Mouse (Mus musculus) hindbrain, embryonic 15.5 days (tissue): Measurements from ENCODE around the gene Kcmf1. TPM values are rescaled to one million over a fixed set of nuclear protein-coding genes. Genes with fewer than 3 reads are reported as not detected.

Experiments
- ATAC-seq: fragments of 200-750 bp; cut with Nextera tagmentation; 2 replicates; pipeline ENCODE4 v1.8.0; 2017; ENCODE audit warnings: low read depth, moderate number of reproducible peaks, moderate TSS enrichment; ENCODE audit not compliant: low FRiP score
- H3K27ac ChIP-seq: fragments of 300-500 bp; sonication (generic); replicated peaks from 2 replicates; pipeline ENCODE4 v1.5.1; 2015; ENCODE audit warnings: mild to moderate bottlenecking, inconsistent platforms
- H3K27me3 ChIP-seq: fragments of 300-500 bp; sonication (generic); 2 replicates; pipeline ENCODE4 v1.6.1; 2015; ENCODE audit warnings: control low read depth, inconsistent platforms
- H3K36me3 ChIP-seq: fragments of 300-500 bp; sonication (generic); 2 replicates; pipeline ENCODE4 v1.6.1; 2015; ENCODE audit warnings: control low read depth, inconsistent platforms
- H3K4me1 ChIP-seq: fragments of 300-500 bp; sonication (generic); replicated peaks from 2 replicates; pipeline ENCODE4 v1.6.1; 2015; ENCODE audit warnings: control low read depth, inconsistent platforms
- H3K4me2 ChIP-seq: fragments of 300-500 bp; sonication (generic); 2 replicates; pipeline ENCODE4 v1.6.1; 2015; ENCODE audit warnings: moderate library complexity, mild to moderate bottlenecking, inconsistent platforms
- H3K4me3 ChIP-seq: fragments of 300-500 bp; sonication (generic); 2 replicates; pipeline ENCODE4 v1.5.1; 2015; ENCODE audit warnings: mild to moderate bottlenecking, inconsistent platforms
- H3K9ac ChIP-seq: fragments of 300-500 bp; sonication (generic); 2 replicates; pipeline ENCODE4 v1.6.1; 2015; ENCODE audit warnings: inconsistent platforms
- H3K9me3 ChIP-seq: fragments of 300-500 bp; sonication (generic); 2 replicates; pipeline ENCODE4 v1.6.1; 2016; ENCODE audit warnings: control low read depth, inconsistent platforms
- WGBS: fragments of 180-500 bp; shearing (Covaris S2); methylation state at CpG from one replicate; pipeline ENCODE4 v1.1.7; 2015; 5-methylcytosine and 5-hydroxymethylcytosine counted together
- polyA plus RNA-seq: library from polyadenylated mRNA; unstranded; fragments of >200 nt; fragmentation: Nextera tagmentation; extraction: Ambion mirVana; gene quantifications from 2 replicates; pipeline ENCODE4 v1.2.1, GENCODE M21; 2015

The Kcmf1 gene
- polyA plus RNA-seq, 1 experiment from 2014 or later = 46.2 TPM

- H3K36me3 ChIP-seq = no peaks in the 10 kb centered on the region
- H3K9ac ChIP-seq = no peak overlapping the region
- no peak overlapping the region for H3K27ac ChIP-seq
- H3K4me1 ChIP-seq = peaks cover 27% of the 10 kb centered on the region
- no peaks in the 10 kb centered on the region for H3K27me3 ChIP-seq
- H3K4me3 ChIP-seq = no peak overlapping the region
- 81% methylated on average over 3 of the region's 3 CpGs for WGBS
- ATAC-seq = no peak
- H3K4me2 ChIP-seq = no peak overlapping the region
- no peaks in the 10 kb centered on the region for H3K9me3 ChIP-seq
These were observed 4.8 kb downstream of the Kcmf1 start for GRCm38 (mm10) chr6:72895000-72895399.

GRCm38 (mm10) chr6:72891238-72891637 lies 8.5 kb downstream of the Kcmf1 start:
- H3K27me3 ChIP-seq = no peaks in the 10 kb centered on the region
- WGBS = 89% methylated on average over 2 of the region's 2 CpGs
- peaks cover 15% of the 10 kb centered on the region; the same call in 1 of the 2 replicates for H3K4me1 ChIP-seq
- H3K9ac ChIP-seq = no peak overlapping the region
- no peaks in the 10 kb centered on the region for H3K36me3 ChIP-seq
- no peak overlapping the region for H3K4me3 ChIP-seq
- ATAC-seq = 0 out of 2 replicates have a peak, but pooled peaks have one; percentile 20
- H3K4me2 ChIP-seq = no peak overlapping the region
- no peaks in the 10 kb centered on the region for H3K9me3 ChIP-seq
- no peak overlapping the region for H3K27ac ChIP-seq

DNA sequence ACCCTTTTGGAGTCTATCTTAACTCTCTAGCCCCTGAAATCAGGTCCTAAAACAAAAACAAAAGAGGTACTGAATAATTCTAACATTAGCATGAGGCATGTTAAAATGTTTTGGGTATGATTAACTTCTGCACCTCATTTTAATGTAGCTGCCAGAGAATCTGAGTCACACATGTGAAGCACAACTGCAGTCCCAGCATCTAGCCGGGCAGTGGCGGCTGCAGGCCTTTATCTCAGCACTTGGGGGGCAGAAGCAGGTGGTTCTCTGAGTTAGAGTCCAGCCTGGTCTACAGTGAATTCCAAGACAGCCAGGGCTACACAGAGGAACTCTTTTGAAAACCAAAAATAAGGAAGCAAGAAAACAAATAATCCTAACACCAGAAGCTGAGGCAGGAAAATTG lies 11.1 kb downstream of the Kcmf1 start:
- 97% methylated on average over 2 of the region's 2 CpGs for WGBS
- Histone ChIP-seq H3K9ac (no peak overlapping the region), H3K4me3 (no peak overlapping the region), H3K27ac (no peak overlapping the region), H3K9me3 (no peaks in the 10 kb centered on the region), H3K36me3 (no peaks in the 10 kb centered on the region), H3K4me1 (0 out of 2 replicates have a peak, but pooled peaks cover 4% of the 10 kb centered on the region), H3K27me3 (no peaks in the 10 kb centered on the region), H3K4me2 (no peak overlapping the region)
- no peak for ATAC-seq

DNA sequence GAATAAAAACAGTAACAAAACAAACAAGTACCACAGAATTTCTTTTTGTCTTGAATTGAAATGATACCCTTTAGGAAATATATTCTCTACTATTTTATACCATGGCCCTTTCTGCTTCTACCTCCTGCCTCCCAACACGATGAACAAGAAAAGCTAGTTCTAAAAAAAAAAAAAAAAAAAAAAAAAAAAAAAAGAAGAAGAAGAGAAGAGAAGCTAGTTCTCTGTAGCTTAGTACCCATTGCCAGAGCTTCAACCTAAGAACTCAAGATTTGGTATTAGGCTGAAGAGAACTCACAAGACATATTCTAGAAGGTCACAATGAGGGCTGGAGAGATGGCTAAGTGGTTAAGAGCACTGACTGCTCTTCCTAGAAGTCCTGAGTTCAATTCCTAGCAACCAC lies 14.5 kb downstream of the Kcmf1 start:
- WGBS = 94% methylated on average over 1 of the region's 1 CpGs
- no peaks in the 10 kb centered on the region for H3K36me3 ChIP-seq
- H3K4me3 ChIP-seq = no peak overlapping the region
- H3K9me3 ChIP-seq = no peaks in the 10 kb centered on the region
- no peak overlapping the region for H3K27ac ChIP-seq
- no peak overlapping the region for H3K4me2 ChIP-seq
- ATAC-seq = no peak
- H3K9ac ChIP-seq = no peak overlapping the region
- H3K27me3 ChIP-seq = no peaks in the 10 kb centered on the region
- H3K4me1 ChIP-seq = peaks cover 4% of the 10 kb centered on the region; the same call in 1 of the 2 replicates

- H3K4me3 ChIP-seq = no peak overlapping the region
- WGBS = 85% methylated on average over 3 of the region's 3 CpGs
- H3K36me3 ChIP-seq = no peaks in the 10 kb centered on the region
- no peaks in the 10 kb centered on the region for H3K9me3 ChIP-seq
- ATAC-seq = no peak
- H3K27ac ChIP-seq = no peak overlapping the region
- no peaks in the 10 kb centered on the region for H3K27me3 ChIP-seq
- H3K9ac ChIP-seq = no peak overlapping the region
- no peak overlapping the region for H3K4me2 ChIP-seq
- H3K4me1 ChIP-seq = peaks cover under 1% of the 10 kb centered on the region; the same call in 1 of the 2 replicates
These were observed 15.0 kb downstream of the Kcmf1 start for GRCm38 (mm10) chr6:72884767-72885166.

DNA sequence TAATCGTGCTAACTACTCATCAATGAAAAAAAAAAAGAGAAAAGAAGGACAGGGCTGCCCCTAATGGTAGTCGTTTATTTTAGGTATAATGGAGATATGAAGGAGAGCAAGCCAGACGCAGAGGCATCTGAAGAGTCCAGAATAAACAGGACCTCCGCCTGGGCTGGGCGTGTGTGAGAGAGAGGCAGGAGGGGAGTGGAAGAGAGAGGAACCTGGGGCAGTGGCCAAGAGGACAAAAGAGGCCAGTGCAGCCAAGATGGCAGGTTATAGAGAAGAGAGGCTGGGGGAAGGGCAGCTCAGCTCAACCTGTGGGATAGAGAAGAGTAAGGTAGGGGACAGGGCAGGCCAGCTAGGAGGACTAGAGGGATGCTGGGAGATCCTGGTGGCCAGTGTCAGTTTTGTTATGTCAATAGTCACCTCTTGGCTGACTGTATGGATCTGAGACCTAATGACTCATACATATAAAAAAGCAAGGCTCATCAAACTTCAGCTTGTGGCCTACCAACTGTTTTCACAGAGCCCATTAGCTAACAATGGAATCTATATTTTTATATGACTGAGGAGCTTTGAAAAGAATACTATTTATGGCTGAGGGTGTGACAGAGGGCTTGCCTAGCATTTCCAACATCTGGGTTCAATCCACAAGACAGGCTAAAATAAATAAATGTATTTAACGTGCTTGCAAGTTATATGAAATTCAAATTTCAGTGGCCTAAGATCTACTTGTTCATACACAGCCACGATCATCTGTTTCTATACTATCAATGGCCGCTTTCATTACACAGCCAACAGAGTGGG lies 16.9 kb downstream of the Kcmf1 start:
- no peak overlapping the region for H3K9ac ChIP-seq
- ATAC-seq = no peak
- 86% methylated on average over 8 of the region's 8 CpGs for WGBS
- H3K36me3 ChIP-seq = no peaks in the 10 kb centered on the region
- H3K4me3 ChIP-seq = no peak overlapping the region
- H3K4me2 ChIP-seq = no peak overlapping the region
- H3K9me3 ChIP-seq = no peaks in the 10 kb centered on the region
- H3K27ac ChIP-seq = no peak overlapping the region; the same call in 1 of the 2 replicates
- no peaks in the 10 kb centered on the region for H3K27me3 ChIP-seq
- peaks cover 4% of the 10 kb centered on the region for H3K4me1 ChIP-seq

- Histone ChIP-seq H3K4me1 (peaks cover 4% of the 10 kb centered on the region), H3K9me3 (no peaks in the 10 kb centered on the region), H3K27ac (no peak overlapping the region), H3K27me3 (no peaks in the 10 kb centered on the region), H3K9ac (no peak overlapping the region), H3K4me3 (no peak overlapping the region), H3K4me2 (no peak overlapping the region), H3K36me3 (no peaks in the 10 kb centered on the region)
- 94% methylated on average over 3 of the region's 3 CpGs for WGBS
- ATAC-seq = no peak
These were observed 17.6 kb downstream of the Kcmf1 start for GRCm38 (mm10) chr6:72882222-72882621.

DNA sequence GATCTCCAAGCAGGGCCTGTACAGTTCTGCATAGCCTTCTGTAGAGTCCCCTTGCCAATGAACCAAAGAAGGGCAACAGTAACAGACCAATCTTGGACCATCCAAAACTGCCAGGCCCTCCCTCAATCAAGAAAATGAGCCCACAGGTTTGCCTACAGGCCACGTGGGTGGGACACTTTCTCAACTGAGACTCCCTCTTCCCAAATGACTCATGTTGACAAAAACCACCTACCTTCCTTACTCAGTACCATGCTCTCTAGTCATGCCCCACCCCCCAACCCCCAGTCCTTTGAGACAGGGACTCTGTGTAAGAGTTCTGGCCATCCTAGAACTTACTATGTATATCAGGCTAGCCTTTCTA lies 18.2 kb downstream of the Kcmf1 start:
- 85% methylated on average over 1 of the region's 1 CpGs for WGBS
- ATAC-seq = no peak
- H3K36me3 ChIP-seq = no peaks in the 10 kb centered on the region
- H3K9ac ChIP-seq = no peak overlapping the region
- no peak overlapping the region for H3K27ac ChIP-seq
- peaks cover 4% of the 10 kb centered on the region for H3K4me1 ChIP-seq
- H3K9me3 ChIP-seq = no peaks in the 10 kb centered on the region
- no peak overlapping the region for H3K4me2 ChIP-seq
- no peaks in the 10 kb centered on the region for H3K27me3 ChIP-seq
- no peak overlapping the region for H3K4me3 ChIP-seq

- H3K36me3 ChIP-seq = no peaks in the 10 kb centered on the region
- H3K4me3 ChIP-seq = no peak overlapping the region
- no peaks in the 10 kb centered on the region for H3K27me3 ChIP-seq
- H3K9ac ChIP-seq = no peak overlapping the region
- no peak overlapping the region for H3K27ac ChIP-seq
- H3K9me3 ChIP-seq = no peaks in the 10 kb centered on the region
- H3K4me1 ChIP-seq = peaks cover 4% of the 10 kb centered on the region
- 85% methylated on average over 9 of the region's 9 CpGs for WGBS
- ATAC-seq = no peak
- no peak overlapping the region for H3K4me2 ChIP-seq
These were observed 18.7 kb downstream of the Kcmf1 start for GRCm38 (mm10) chr6:72880913-72881618.

- Histone ChIP-seq H3K9ac (no peak overlapping the region), H3K4me2 (no peak overlapping the region), H3K4me1 (peaks cover 7% of the 10 kb centered on the region; the same call in 1 of the 2 replicates), H3K36me3 (no peaks in the 10 kb centered on the region), H3K4me3 (no peak overlapping the region), H3K27ac (no peak overlapping the region), H3K27me3 (no peaks in the 10 kb centered on the region), H3K9me3 (no peaks in the 10 kb centered on the region)
- 96% methylated on average over 6 of the region's 6 CpGs for WGBS
- ATAC-seq = no peak
These were observed 23.1 kb downstream of the Kcmf1 start for GRCm38 (mm10) chr6:72876629-72877028.

DNA sequence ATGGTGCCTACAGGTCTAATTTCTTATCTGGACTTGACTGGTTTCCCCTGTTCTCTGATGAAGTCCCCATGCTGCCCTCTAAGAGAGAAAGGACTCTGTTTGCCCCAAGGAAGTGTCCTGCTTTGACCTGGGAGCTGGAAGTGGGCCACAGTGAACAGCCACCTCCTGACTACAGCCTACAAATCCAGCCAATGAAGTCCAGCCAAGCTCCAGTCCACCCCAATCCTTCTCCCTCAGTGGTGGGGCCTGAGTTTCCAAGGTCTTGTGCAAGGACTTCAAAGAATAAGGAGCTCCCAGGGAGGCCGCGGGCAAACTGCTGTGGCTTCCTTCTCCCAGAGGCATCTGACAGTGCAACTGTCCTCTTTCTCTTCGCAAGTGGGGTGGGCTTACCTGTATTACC lies 26.4 kb downstream of the Kcmf1 start:
- no peak for ATAC-seq
- no peaks in the 10 kb centered on the region for H3K27me3 ChIP-seq
- no peak overlapping the region for H3K9ac ChIP-seq
- H3K4me2 ChIP-seq = no peak overlapping the region
- H3K9me3 ChIP-seq = no peaks in the 10 kb centered on the region
- 90% methylated on average over 3 of the region's 3 CpGs for WGBS
- H3K4me1 ChIP-seq = peaks cover 21% of the 10 kb centered on the region
- H3K27ac ChIP-seq = no peak overlapping the region
- no peak overlapping the region for H3K4me3 ChIP-seq
- no peaks in the 10 kb centered on the region for H3K36me3 ChIP-seq

GRCm38 (mm10) chr6:72872276-72872675 lies 27.5 kb downstream of the Kcmf1 start:
- Histone ChIP-seq H3K27me3 (no peaks in the 10 kb centered on the region), H3K4me3 (no peak overlapping the region), H3K9me3 (no peaks in the 10 kb centered on the region), H3K9ac (no peak overlapping the region), H3K27ac (no peak overlapping the region), H3K36me3 (no peaks in the 10 kb centered on the region), H3K4me2 (no peak overlapping the region), H3K4me1 (peaks cover 21% of the 10 kb centered on the region)
- 86% methylated on average over 1 of the region's 1 CpGs for whole genome bisulfite sequencing
- ATAC-seq = no peak
